Mouse (Mus musculus): ENCODE results near the gene Cd164l2. TPM values are rescaled to one million over a fixed set of nuclear protein-coding genes. Genes with fewer than 3 reads are reported as not detected.

Cd164l2 gene
- 0.18 and 0.45 TPM in 2 replicates for polyA plus RNA-seq (2015; fragmentation: Nextera tagmentation; extraction: Ambion mirVana)

DNA sequence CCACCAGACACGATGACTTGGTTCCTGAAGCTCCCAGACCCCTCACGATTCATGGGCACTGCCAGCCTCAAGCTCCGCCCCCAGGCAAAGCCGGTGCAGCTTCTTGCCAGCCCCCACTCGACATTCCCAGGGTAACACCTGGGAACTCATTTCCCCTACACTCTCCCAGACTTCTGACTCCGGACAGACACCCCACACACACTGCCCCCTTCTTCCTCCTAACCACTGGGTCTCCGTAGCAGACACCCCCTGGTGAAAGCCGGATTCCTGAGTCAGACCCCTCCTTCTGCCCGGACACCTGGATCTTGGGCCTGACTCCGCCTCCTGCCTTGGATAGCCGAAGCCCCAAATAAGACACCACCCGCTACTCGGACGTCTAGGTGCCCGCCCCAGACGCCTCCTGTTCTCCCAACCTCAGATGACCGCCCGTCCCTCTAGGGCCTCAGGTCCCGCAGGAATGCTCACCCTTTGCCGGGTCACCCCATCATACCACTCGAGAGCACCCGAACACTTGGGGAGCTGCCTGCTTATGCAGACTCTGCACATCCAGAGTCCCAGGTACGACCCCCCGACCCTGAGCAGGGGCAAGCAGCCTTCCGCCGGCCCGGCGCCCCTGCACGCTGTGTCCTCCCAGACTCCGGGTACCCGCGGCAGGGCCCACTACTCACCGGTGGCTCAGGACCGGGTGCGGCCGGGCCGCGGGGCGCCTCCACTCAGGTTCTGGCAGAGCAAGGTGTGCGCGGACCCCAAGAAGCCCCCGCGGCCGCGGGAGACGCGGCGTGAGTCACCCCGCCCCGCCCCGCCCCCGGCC lies at the start of gene Cd164l2, which contains the start of gene Gpr3:
Gene Cd164l2 (plus strand): TSS at position 381 of the 811 bp plus-strand sequence.
Gene Gpr3 (minus strand): TSS at position 786 of the 811 bp plus-strand sequence.

DNA sequence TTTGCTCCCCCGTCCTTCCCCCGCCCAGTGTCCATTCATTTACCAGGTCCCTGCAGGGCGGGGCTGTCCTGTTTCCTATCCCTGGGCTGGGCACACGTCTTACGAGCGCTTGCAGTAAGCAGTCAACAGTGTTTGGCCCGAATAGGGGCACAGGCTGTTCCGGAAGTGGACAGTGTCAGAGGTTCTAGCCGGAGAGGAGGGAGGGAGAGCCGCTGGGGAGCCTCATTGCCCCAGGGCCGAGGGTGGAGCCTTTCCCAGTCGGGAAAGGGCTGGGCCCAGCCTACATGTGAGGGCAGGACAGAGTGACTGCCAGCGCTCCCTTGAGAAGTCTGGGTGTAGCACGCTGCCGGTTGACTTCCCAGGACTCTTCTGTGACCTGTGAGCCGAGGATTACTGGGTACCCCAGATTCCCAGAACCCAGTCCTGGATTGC lies 28.6 kb downstream of the Cd164l2 start, which contains the start of gene Map3k6:
Gene Map3k6 (plus strand): TSS at position 329 of the 432 bp plus-strand sequence.

DNA sequence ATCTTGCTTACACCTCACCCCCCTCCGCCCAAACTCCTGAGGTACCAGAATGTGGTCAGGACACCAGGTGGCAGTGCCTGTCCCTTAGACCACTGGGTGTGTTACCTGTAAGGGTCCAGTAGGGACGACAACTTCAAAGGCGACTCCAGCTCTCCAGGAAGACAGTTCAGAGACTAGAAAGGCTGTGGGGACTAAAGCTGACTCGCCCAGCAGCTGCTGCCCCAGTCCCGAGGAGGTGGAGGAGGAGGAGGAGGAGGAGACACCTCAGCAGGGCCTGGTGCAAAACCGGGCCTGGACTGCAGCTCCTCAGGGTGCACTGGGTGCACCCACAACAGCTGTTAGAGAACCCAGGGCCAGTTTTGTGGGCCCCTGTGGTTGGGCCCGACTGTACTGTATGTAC lies 51.0 kb downstream of the Cd164l2 start, which contains the start of gene Sytl1:
Gene Sytl1 (minus strand): TSS at position 232 of the 400 bp plus-strand sequence.

Other genes starting within 250 kb of the Cd164l2 start
- gene Fgr, start 238.0 kb upstream of the Cd164l2 start, polyA plus RNA-seq (2015; fragmentation: Nextera tagmentation; extraction: Ambion mirVana): 11.6 and 16.2 TPM in 2 replicates
- gene Ahdc1, start 200.9 kb upstream of the Cd164l2 start, polyA plus RNA-seq (2015; fragmentation: Nextera tagmentation; extraction: Ambion mirVana): 2.4 and 3.7 TPM in 2 replicates
- 83.1 and 88.3 TPM in 2 replicates for gene Wasf2, start 81.6 kb upstream of the Cd164l2 start, polyA plus RNA-seq (2015; fragmentation: Nextera tagmentation; extraction: Ambion mirVana)
- 0.11 TPM in 1 of 2 replicates, not detected in the other for gene Gpr3, start 405 bp downstream of the Cd164l2 start, polyA plus RNA-seq (2015; fragmentation: Nextera tagmentation; extraction: Ambion mirVana)
- 4.6 and 5.5 TPM in 2 replicates for gene Map3k6, start 28.7 kb downstream of the Cd164l2 start, polyA plus RNA-seq (2015; fragmentation: Nextera tagmentation; extraction: Ambion mirVana)
- 3.2 and 3.5 TPM in 2 replicates for gene Sytl1, start 51.0 kb downstream of the Cd164l2 start, polyA plus RNA-seq (2015; fragmentation: Nextera tagmentation; extraction: Ambion mirVana)
- gene Tmem222, start 65.7 kb downstream of the Cd164l2 start, polyA plus RNA-seq (2015; fragmentation: Nextera tagmentation; extraction: Ambion mirVana): 57.6 and 59.4 TPM in 2 replicates
- 8.0 and 8.3 TPM in 2 replicates for gene Wdtc1, start 141.3 kb downstream of the Cd164l2 start, polyA plus RNA-seq (2015; fragmentation: Nextera tagmentation; extraction: Ambion mirVana)
- gene Slc9a1, start 157.6 kb downstream of the Cd164l2 start, polyA plus RNA-seq (2015; fragmentation: Nextera tagmentation; extraction: Ambion mirVana): 4.5 and 5.3 TPM in 2 replicates